Mouse (Mus musculus) CH12.LX (cell line): ENCODE measurements around the gene Cc2d2a. TPM values are rescaled to one million over a fixed set of nuclear protein-coding genes. Genes with fewer than 3 reads are reported as not detected.

Experiments
- DNase-seq: peaks from one replicate; pipeline ENCODE4 v3.0.0-alpha.2; 2013; ENCODE audit errors: extremely low read depth
- H3K27ac ChIP-seq: 2 replicates; pipeline ENCODE4 v1.5.1; 2012; ENCODE audit warnings: low read depth, mild to moderate bottlenecking, control low read depth, moderate library complexity; ENCODE audit not compliant: insufficient read depth
- H3K27me3 ChIP-seq: replicated peaks from 2 replicates; pipeline ENCODE3; 2012; ENCODE audit warnings: inconsistent platforms
- H3K36me3 ChIP-seq, 2 experiments: replicated peaks in 1 of 2; 2 replicates each; pipeline versions ENCODE3 to v1.6.1; 2012; ENCODE audit warnings: inconsistent platforms in 1 of 2, low read length in 1 of 2, mild to moderate bottlenecking in 1 of 2, mixed read lengths in 1 of 2, moderate library complexity in 1 of 2; ENCODE audit not compliant: control insufficient read depth in 1 of 2, insufficient read depth in 1 of 2
- H3K4me1 ChIP-seq, 2 experiments: 2 replicates each; pipeline ENCODE4 v1.6.1; 2012; ENCODE audit warnings: inconsistent platforms in 1 of 2, moderate library complexity in 1 of 2; ENCODE audit not compliant: insufficient read depth in 2 of 2, control insufficient read depth in 1 of 2
- H3K4me2 ChIP-seq: 2 replicates; pipeline ENCODE4 v1.6.1; 2012; ENCODE audit warnings: low read depth, mild to moderate bottlenecking, control low read depth; ENCODE audit not compliant: poor library complexity, insufficient read depth, severe bottlenecking
- H3K4me3 ChIP-seq, 3 experiments: fragments of 150-350 bp in 1 of 3; sonication (generic) in 1 of 3; replicated peaks in 1 of 3; 2 replicates each; pipeline versions ENCODE3 to v1.5.1; 2011 to 2012; ENCODE audit warnings: low read depth in 2 of 3, low read length in 2 of 3, mild to moderate bottlenecking in 2 of 3, moderate library complexity in 2 of 3, control low read depth in 1 of 3, improper control_type of control experiment in 1 of 3, inconsistent platforms in 1 of 3, mixed read lengths in 1 of 3; ENCODE audit not compliant: poor library complexity in 1 of 3
- H3K79me2 ChIP-seq: replicated peaks from 2 replicates; pipeline ENCODE4 v1.6.1; 2012; ENCODE audit warnings: mild to moderate bottlenecking, moderate library complexity; ENCODE audit not compliant: control insufficient read depth, poor library complexity, insufficient read depth, severe bottlenecking; ENCODE audit errors: extremely low read depth
- H3K9ac ChIP-seq: 2 replicates; pipeline ENCODE4 v1.6.1; 2012; ENCODE audit warnings: low read depth, mild to moderate bottlenecking, control low read depth, moderate library complexity; ENCODE audit not compliant: insufficient read depth
- H3K9me3 ChIP-seq: replicated peaks from 2 replicates; pipeline ENCODE3; 2012; ENCODE audit warnings: low read length, inconsistent platforms, mixed read lengths
- BHLHE40 ChIP-seq: IDR thresholded peaks from 2 replicates; pipeline ENCODE4 v1.6.1; 2011; ENCODE audit warnings: mild to moderate bottlenecking, low read depth, low read length, improper control_type of control experiment
- CHD1 ChIP-seq: IDR thresholded peaks from 2 replicates; pipeline ENCODE4 v1.6.1; 2012; ENCODE audit warnings: low read depth, low read length, improper control_type of control experiment, inconsistent platforms
- CHD2 ChIP-seq: IDR thresholded peaks from 2 replicates; pipeline ENCODE4 v1.6.1; 2011; ENCODE audit warnings: low read length, improper control_type of control experiment
- EP300 ChIP-seq: IDR thresholded peaks from 2 replicates; pipeline ENCODE4 v1.6.1; 2011; ENCODE audit warnings: low read length, improper control_type of control experiment
- GABPA ChIP-seq: IDR thresholded peaks from 2 replicates; pipeline ENCODE4 v1.6.1; 2012; ENCODE audit warnings: low read depth, low read length, improper control_type of control experiment, inconsistent platforms; ENCODE audit not compliant: insufficient replicate concordance
- HCFC1 ChIP-seq: IDR thresholded peaks from 2 replicates; pipeline ENCODE4 v1.6.1; 2012; ENCODE audit warnings: low read depth, mild to moderate bottlenecking, inconsistent platforms, low read length, improper control_type of control experiment
- IRF4 ChIP-seq: IDR thresholded peaks from 2 replicates; pipeline ENCODE4 v1.6.1; 2014; ENCODE audit warnings: low read depth, mild to moderate bottlenecking, inconsistent platforms, low read length, improper control_type of control experiment
- JUN ChIP-seq: IDR thresholded peaks from 2 replicates; pipeline ENCODE4 v1.6.1; 2011; ENCODE audit warnings: low read depth, mild to moderate bottlenecking, low read length, improper control_type of control experiment, moderate library complexity; ENCODE audit not compliant: insufficient read depth
- KAT2A ChIP-seq: IDR thresholded peaks from 2 replicates; pipeline ENCODE4 v1.6.1; 2012; ENCODE audit warnings: low read length, improper control_type of control experiment, inconsistent platforms; ENCODE audit not compliant: insufficient replicate concordance
- MAZ ChIP-seq: IDR thresholded peaks from 2 replicates; pipeline ENCODE4 v1.6.1; 2012; ENCODE audit warnings: low read depth, mild to moderate bottlenecking, inconsistent platforms, low read length, improper control_type of control experiment, moderate library complexity
- MXI1 ChIP-seq: IDR thresholded peaks from 2 replicates; pipeline ENCODE4 v1.6.1; 2011; ENCODE audit warnings: mild to moderate bottlenecking, low read depth, low read length, improper control_type of control experiment
- MYC ChIP-seq: IDR thresholded peaks from 2 replicates; pipeline ENCODE4 v1.6.1; 2011; ENCODE audit warnings: low read depth, mild to moderate bottlenecking, improper control_type of control experiment, low read length
- NELFE ChIP-seq: IDR thresholded peaks from 2 replicates; pipeline ENCODE4 v1.6.1; 2011; ENCODE audit warnings: low read depth, low read length, improper control_type of control experiment
- PAX5 ChIP-seq: IDR thresholded peaks from 2 replicates; pipeline ENCODE4 v1.6.1; 2012; ENCODE audit warnings: low read length, inconsistent platforms, mixed read lengths
- POLR2A ChIP-seq: IDR thresholded peaks from 2 replicates; pipeline ENCODE4 v1.6.1; 2011; ENCODE audit warnings: low read depth, mild to moderate bottlenecking, improper control_type of control experiment, low read length
- RAD21 ChIP-seq: IDR thresholded peaks from 2 replicates; pipeline ENCODE4 v1.6.1; 2011; ENCODE audit warnings: low read depth, mild to moderate bottlenecking, low read length, improper control_type of control experiment, moderate library complexity
- SIN3A ChIP-seq: IDR thresholded peaks from 2 replicates; pipeline ENCODE4 v1.6.1; 2012; ENCODE audit warnings: low read length, improper control_type of control experiment, inconsistent platforms
- TBP ChIP-seq: conservative IDR thresholded peaks from 2 replicates; pipeline ENCODE4 v1.6.1; 2011; ENCODE audit warnings: low read depth, low read length, improper control_type of control experiment
- TCF12 ChIP-seq: IDR thresholded peaks from 2 replicates; pipeline ENCODE4 v1.6.1; 2014; ENCODE audit warnings: low read depth, mild to moderate bottlenecking, inconsistent platforms, low read length, improper control_type of control experiment
- USF1 ChIP-seq: IDR thresholded peaks from 2 replicates; pipeline ENCODE4 v1.6.1; 2014; ENCODE audit warnings: low read depth, mild to moderate bottlenecking, inconsistent platforms, low read length, improper control_type of control experiment
- USF2 ChIP-seq: conservative IDR thresholded peaks from 2 replicates; pipeline ENCODE4 v1.6.1; 2011; ENCODE audit warnings: low read depth, low read length, improper control_type of control experiment
- ZC3H11A ChIP-seq: IDR thresholded peaks from 2 replicates; pipeline ENCODE4 v1.6.1; 2012; ENCODE audit warnings: low read depth, mild to moderate bottlenecking, inconsistent platforms, low read length, improper control_type of control experiment
- ZKSCAN1 ChIP-seq: IDR thresholded peaks from 2 replicates; pipeline ENCODE4 v1.6.1; 2012; ENCODE audit warnings: low read depth, inconsistent platforms, low read length, improper control_type of control experiment, borderline replicate concordance
- ZMIZ1 ChIP-seq: IDR thresholded peaks from 2 replicates; pipeline ENCODE4 v1.6.1; 2012; ENCODE audit warnings: low read depth, mild to moderate bottlenecking, inconsistent platforms, low read length, improper control_type of control experiment
- ZNF384 ChIP-seq: IDR thresholded peaks from 2 replicates; pipeline ENCODE4 v1.6.1; 2012; ENCODE audit warnings: low read depth, low read length, improper control_type of control experiment, inconsistent platforms
- dilution Hi-C: fragments of 300-500 bp; cut with MboI; formaldehyde crosslinking; loops from 2 replicates; pipeline ENCODE4 v1.14.3; 2020; ENCODE audit warnings: low sequenced_read_pairs; ENCODE audit not compliant: extremely low pct_unique_long_range_greater_than_20kb, extremely low pct_ligation_motif_present
- in situ Hi-C: fragments of 300-500 bp; cut with MboI; formaldehyde crosslinking; loops from 3 replicates; pipeline ENCODE4 v1.14.3; 2019; ENCODE audit warnings: low sequenced_read_pairs, low pct_ligation_motif_present, low pct_unique_long_range_greater_than_20kb, mixed read lengths
- polyA plus RNA-seq: library from polyadenylated mRNA; unstranded; fragments of >175 nt; gene quantifications from 2 replicates; pipeline ENCODE4 v1.2.1, GENCODE M21; 2012; ENCODE audit warnings: low read depth; ENCODE audit not compliant: insufficient read length
- total RNA-seq, 2 experiments: library from RNA; depleted of rRNA; stranded (reverse); fragments of 300-350 nt in 1 of 2; fragments of >200 nt in 1 of 2; gene quantifications; 2 replicates each; pipeline ENCODE4 v1.2.3; 2012 to 2014

Cc2d2a gene
- total and polyA plus RNA-seq, 3 experiments: 0.04 to 0.12 TPM; not detected in 1

DNA sequence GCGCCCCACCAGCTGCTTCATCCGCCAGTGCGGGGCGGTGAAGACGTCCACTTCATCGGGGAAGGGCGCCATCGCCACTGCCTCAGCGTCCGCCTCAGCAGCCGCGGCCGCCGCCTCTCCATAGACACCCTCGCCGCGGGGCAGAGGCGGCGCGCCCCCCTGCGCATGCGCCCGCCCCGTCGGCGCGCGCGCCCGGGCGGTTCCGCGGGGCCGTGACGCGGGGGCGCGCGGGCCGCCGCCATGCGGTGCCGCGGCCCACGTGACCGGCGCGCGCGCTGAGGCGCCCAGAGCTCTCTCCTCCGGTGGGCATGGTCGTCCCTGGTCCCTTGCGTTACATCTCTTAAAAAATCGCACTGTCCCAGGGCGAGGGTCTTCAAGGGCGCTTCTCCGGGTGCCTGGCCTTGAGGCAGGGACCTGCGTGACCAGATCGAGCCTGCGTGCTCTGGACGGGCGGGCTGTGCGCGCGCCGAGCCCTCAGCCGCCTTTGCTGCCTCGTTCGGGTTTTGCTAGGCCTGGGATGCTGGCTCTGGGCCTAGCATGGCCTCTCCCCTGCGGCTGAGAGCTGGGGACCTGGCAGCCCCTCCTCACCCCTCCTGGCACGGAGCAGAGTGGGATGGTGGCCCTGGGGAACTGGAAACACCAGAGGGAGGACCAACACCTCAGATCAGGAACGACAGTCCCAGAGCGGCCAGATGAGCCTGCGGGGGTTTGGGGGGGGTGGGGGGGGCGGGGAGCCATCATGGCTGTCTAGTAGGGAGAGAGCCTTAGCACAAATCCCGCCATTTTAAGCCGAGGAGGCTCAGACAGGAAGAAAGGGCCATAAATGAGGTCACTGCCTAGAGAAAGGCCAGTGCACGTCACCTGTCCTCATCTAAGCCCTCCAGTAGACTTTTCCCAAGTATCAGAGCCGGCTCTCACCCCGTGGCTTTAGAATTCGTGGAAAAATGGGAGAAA lies 120.1 kb downstream of the Cc2d2a start (continued):
- peak; percentile 49 for TF ChIP-seq BHLHE40
- TF ChIP-seq NELFE: peak; percentile 74
- no peak for TF ChIP-seq ZC3H11A
- peak; percentile 45; the same call in 1 of the 2 replicates for TF ChIP-seq ZMIZ1
- no peak for TF ChIP-seq PAX5
- no peak for TF ChIP-seq RAD21

DNA sequence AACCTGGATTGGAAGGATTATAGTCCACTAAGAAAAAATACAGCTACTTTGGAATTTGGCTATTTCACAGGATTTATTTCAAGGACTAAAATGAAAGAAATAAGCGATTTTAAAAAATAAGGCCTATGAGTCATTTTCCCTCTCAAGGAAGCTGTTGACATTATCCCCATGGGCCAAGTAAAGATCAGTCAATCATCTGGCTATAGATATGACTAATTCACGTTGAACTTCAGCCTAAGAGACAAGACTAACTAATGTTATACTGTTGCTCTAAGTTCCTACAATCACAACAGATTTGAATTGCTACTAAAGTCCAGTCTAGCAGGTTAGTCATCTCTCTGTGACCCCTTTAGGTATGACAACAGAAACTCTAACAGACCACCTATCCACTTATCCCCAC lies 121.8 kb downstream of the Cc2d2a start:
- H3K27ac ChIP-seq: no peak overlapping the region
- no peaks in the 10 kb centered on the region for H3K27me3 ChIP-seq
- H3K4me3 ChIP-seq: no peak overlapping the region
- no peaks in the 10 kb centered on the region for H3K36me3 ChIP-seq
- H3K79me2 ChIP-seq: peaks cover 19% of the 10 kb centered on the region
- H3K4me2 ChIP-seq: no peak overlapping the region
- TF ChIP-seq EP300 (no peak), ZKSCAN1 (no peak), POLR2A (no peak), JUN (no peak), USF2 (no peak), KAT2A (no peak), HCFC1 (no peak), CHD2 (no peak), ZNF384 (no peak)
- in situ Hi-C loops: no loop called here
- dilution Hi-C loops: no loop called here
- no peak overlapping the region for H3K9ac ChIP-seq
- DNase-seq: no peak
- H3K4me1 ChIP-seq: peaks cover 0 to 21% of the 10 kb centered on the region in 2 experiments; a peak in 2 of 4 replicates
- no peaks in the 10 kb centered on the region for H3K9me3 ChIP-seq

DNA sequence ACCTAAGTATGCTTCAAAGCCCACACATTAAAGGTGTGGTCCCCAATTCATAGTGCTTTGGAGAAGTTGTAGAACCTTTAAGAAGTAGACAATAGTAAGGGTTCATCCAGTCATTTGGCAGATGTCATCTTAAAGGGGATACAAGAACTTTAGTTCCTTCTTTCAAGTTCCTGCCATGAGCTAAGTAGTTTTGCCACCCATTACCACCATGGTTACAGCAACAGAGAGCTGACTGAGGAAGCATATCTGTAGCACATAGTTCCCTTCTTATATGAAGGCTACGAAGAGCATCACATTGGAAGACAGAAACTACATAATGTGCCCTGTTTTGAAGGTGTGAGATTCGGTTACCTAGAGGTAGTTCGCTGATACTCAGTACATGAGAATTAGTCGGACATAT lies 124.5 kb downstream of the Cc2d2a start:
- H3K4me2 ChIP-seq: no peak overlapping the region
- dilution Hi-C loops (no loop called here), in situ Hi-C loops (no loop called here)
- no peak overlapping the region for H3K9ac ChIP-seq
- no peak for TF ChIP-seq NELFE
- TF ChIP-seq BHLHE40: no peak
- TF ChIP-seq CHD2: no peak
- TF ChIP-seq RAD21: no peak
- TF ChIP-seq USF2: no peak
- no peak for TF ChIP-seq ZNF384
- no peak for TF ChIP-seq GABPA
- TF ChIP-seq ZC3H11A: no peak
- TF ChIP-seq CHD1: no peak
- no peak for TF ChIP-seq USF1
- TF ChIP-seq MYC: no peak
- no peak for TF ChIP-seq IRF4
- TF ChIP-seq TBP: no peak
- no peak for TF ChIP-seq JUN
- no peak for TF ChIP-seq TCF12
- no peak for TF ChIP-seq MAZ
- TF ChIP-seq HCFC1: no peak
- TF ChIP-seq ZKSCAN1: no peak
- TF ChIP-seq MXI1: no peak
- no peak for TF ChIP-seq SIN3A
- H3K79me2 ChIP-seq: 0 out of 2 replicates have a peak, but pooled peaks cover under 1% of the 10 kb centered on the region
- H3K36me3 ChIP-seq: no peaks in the 10 kb centered on the region
- no peak for DNase-seq
- H3K4me1 ChIP-seq: peaks cover 0 to 8% of the 10 kb centered on the region in 2 experiments; a peak in 2 of 4 replicates
- H3K4me3 ChIP-seq: no peak overlapping the region
- no peaks in the 10 kb centered on the region for H3K9me3 ChIP-seq
- H3K27me3 ChIP-seq: no peaks in the 10 kb centered on the region
- no peak overlapping the region for H3K27ac ChIP-seq
